Mouse (Mus musculus) forebrain, embryonic 12.5 days (tissue): Measurements from ENCODE around the gene Hipk1. TPM values are rescaled to one million over a fixed set of nuclear protein-coding genes. Genes with fewer than 3 reads are reported as not detected.

Source experiments
- ATAC-seq: fragments of 200-750 bp; cut with Nextera tagmentation; 2 replicates; pipeline ENCODE4 v1.8.0; 2017; ENCODE audit warnings: moderate TSS enrichment; ENCODE audit not compliant: low FRiP score
- H3K27ac ChIP-seq: fragments of 300-500 bp; sonication (generic); 2 replicates; pipeline ENCODE4 v1.5.1; 2016; ENCODE audit warnings: mild to moderate bottlenecking
- H3K27me3 ChIP-seq: fragments of 300-500 bp; sonication (generic); 2 replicates; pipeline ENCODE4 v1.6.1; 2016; ENCODE audit warnings: mild to moderate bottlenecking
- H3K36me3 ChIP-seq: fragments of 300-500 bp; sonication (generic); replicated peaks from 2 replicates; pipeline ENCODE4 v1.6.1; 2016; ENCODE audit warnings: mild to moderate bottlenecking
- H3K4me1 ChIP-seq: fragments of 300-500 bp; sonication (generic); 2 replicates; pipeline ENCODE4 v1.6.1; 2016
- H3K4me2 ChIP-seq: fragments of 300-500 bp; sonication (generic); 2 replicates; pipeline ENCODE4 v1.6.1; 2016; ENCODE audit warnings: mild to moderate bottlenecking, moderate library complexity
- H3K4me3 ChIP-seq: fragments of 300-500 bp; sonication (generic); replicated peaks from 2 replicates; pipeline ENCODE4 v1.5.1; 2016; ENCODE audit warnings: mild to moderate bottlenecking
- H3K9ac ChIP-seq: fragments of 300-500 bp; sonication (generic); 2 replicates; pipeline ENCODE4 v1.6.1; 2016; ENCODE audit warnings: mild to moderate bottlenecking
- H3K9me3 ChIP-seq: fragments of 300-500 bp; sonication (generic); 2 replicates; pipeline ENCODE4 v1.6.1; 2016
- WGBS: fragments of 180-500 bp; shearing (Covaris S2); methylation state at CpG from one replicate; pipeline ENCODE4 v1.1.7; 2016; 5-methylcytosine and 5-hydroxymethylcytosine counted together
- polyA plus RNA-seq: library from polyadenylated mRNA; unstranded; fragments of >200 nt; fragmentation: Nextera tagmentation; extraction: Ambion mirVana; gene quantifications from 2 replicates; pipeline ENCODE4 v1.2.1, GENCODE M21; 2016

Hipk1 gene
- polyA plus RNA-seq, 1 experiment from 2014 or later: 18.5 TPM

GRCm38 (mm10) chr3:103789891-103790345, 1.4 kb downstream of the Hipk1 start:
- H3K4me2 ChIP-seq: peak overlapping the region; percentile 91
- no peaks in the 10 kb centered on the region for H3K36me3 ChIP-seq
- peaks cover 3% of the 10 kb centered on the region; the same call in 1 of the 2 replicates for H3K27me3 ChIP-seq
- H3K27ac ChIP-seq: peak overlapping the region; percentile 90; the same call in 1 of the 2 replicates
- WGBS: 4% methylated on average over 14 of the region's 14 CpGs
- ATAC-seq: no peak
- H3K4me1 ChIP-seq: peaks cover 21% of the 10 kb centered on the region
- H3K9me3 ChIP-seq: no peaks in the 10 kb centered on the region
- H3K9ac ChIP-seq: peak overlapping the region; percentile 96
- H3K4me3 ChIP-seq: peak overlapping the region; percentile 97

GRCm38 (mm10) chr3:103789096-103789495, 2.3 kb downstream of the Hipk1 start:
- Histone ChIP-seq H3K27me3 (peaks cover 3% of the 10 kb centered on the region; the same call in 1 of the 2 replicates), H3K4me1 (peaks cover 21% of the 10 kb centered on the region), H3K9ac (no peak overlapping the region), H3K36me3 (no peaks in the 10 kb centered on the region), H3K4me2 (peak overlapping the region; percentile 91; the same call in 1 of the 2 replicates), H3K9me3 (no peaks in the 10 kb centered on the region), H3K27ac (no peak overlapping the region), H3K4me3 (no peak overlapping the region)
- WGBS: 84% methylated on average over 7 of the region's 7 CpGs
- no peak for ATAC-seq

- no peak for ATAC-seq
- Histone ChIP-seq H3K9ac (no peak overlapping the region), H3K9me3 (no peaks in the 10 kb centered on the region), H3K4me2 (no peak overlapping the region), H3K27ac (no peak overlapping the region), H3K4me1 (peaks cover 26% of the 10 kb centered on the region), H3K36me3 (no peaks in the 10 kb centered on the region), H3K4me3 (no peak overlapping the region), H3K27me3 (no peaks in the 10 kb centered on the region)
- 67% methylated on average over 7 of the region's 7 CpGs for WGBS
These were observed 4.1 kb downstream of the Hipk1 start for GRCm38 (mm10) chr3:103787225-103787624.

- no peak overlapping the region for H3K4me2 ChIP-seq
- H3K27me3 ChIP-seq: no peaks in the 10 kb centered on the region
- H3K36me3 ChIP-seq: peaks cover 2% of the 10 kb centered on the region
- H3K9me3 ChIP-seq: no peaks in the 10 kb centered on the region
- no peak overlapping the region for H3K4me3 ChIP-seq
- H3K27ac ChIP-seq: no peak overlapping the region
- H3K4me1 ChIP-seq: 0 out of 2 replicates have a peak, but pooled peaks cover 9% of the 10 kb centered on the region
- WGBS: 88% methylated on average over 4 of the region's 4 CpGs
- H3K9ac ChIP-seq: no peak overlapping the region
- no peak for ATAC-seq
These were observed 8.3 kb downstream of the Hipk1 start for GRCm38 (mm10) chr3:103782844-103783609.

- H3K9ac ChIP-seq: no peak overlapping the region
- ATAC-seq: no peak
- WGBS: 88% methylated on average over 5 of the region's 5 CpGs
- H3K27me3 ChIP-seq: no peaks in the 10 kb centered on the region
- H3K4me3 ChIP-seq: no peak overlapping the region
- peaks cover 17% of the 10 kb centered on the region for H3K36me3 ChIP-seq
- no peak overlapping the region for H3K4me2 ChIP-seq
- no peak overlapping the region for H3K27ac ChIP-seq
- H3K9me3 ChIP-seq: no peaks in the 10 kb centered on the region
- 0 out of 2 replicates have a peak, but pooled peaks cover 9% of the 10 kb centered on the region for H3K4me1 ChIP-seq
These were observed 10.6 kb downstream of the Hipk1 start for GRCm38 (mm10) chr3:103780777-103781176.

GRCm38 (mm10) chr3:103780271-103780670, 11.1 kb downstream of the Hipk1 start:
- WGBS: 90% methylated on average over 3 of the region's 3 CpGs
- H3K9me3 ChIP-seq: no peaks in the 10 kb centered on the region
- no peak overlapping the region for H3K4me2 ChIP-seq
- no peak overlapping the region for H3K4me3 ChIP-seq
- H3K4me1 ChIP-seq: 0 out of 2 replicates have a peak, but pooled peaks cover 9% of the 10 kb centered on the region
- no peak overlapping the region for H3K27ac ChIP-seq
- H3K9ac ChIP-seq: no peak overlapping the region
- peaks cover 21% of the 10 kb centered on the region for H3K36me3 ChIP-seq
- no peaks in the 10 kb centered on the region for H3K27me3 ChIP-seq
- ATAC-seq: no peak

- Histone ChIP-seq H3K4me3 (no peak overlapping the region), H3K27ac (no peak overlapping the region), H3K27me3 (no peaks in the 10 kb centered on the region), H3K9ac (no peak overlapping the region), H3K4me1 (0 out of 2 replicates have a peak, but pooled peaks cover 9% of the 10 kb centered on the region), H3K36me3 (peaks cover 21% of the 10 kb centered on the region), H3K9me3 (no peaks in the 10 kb centered on the region), H3K4me2 (no peak overlapping the region)
- WGBS: 76% methylated on average over 7 of the region's 7 CpGs
- ATAC-seq: no peak
These were observed 12.2 kb downstream of the Hipk1 start for GRCm38 (mm10) chr3:103779183-103779582.

GRCm38 (mm10) chr3:103778660-103779059, 12.7 kb downstream of the Hipk1 start:
- Histone ChIP-seq H3K36me3 (peaks cover 24% of the 10 kb centered on the region), H3K4me1 (0 out of 2 replicates have a peak, but pooled peaks cover 7% of the 10 kb centered on the region), H3K4me2 (no peak overlapping the region), H3K9ac (no peak overlapping the region), H3K9me3 (no peaks in the 10 kb centered on the region), H3K4me3 (no peak overlapping the region), H3K27me3 (no peaks in the 10 kb centered on the region), H3K27ac (no peak overlapping the region)
- no peak for ATAC-seq
- WGBS: 96% methylated on average over 6 of the region's 6 CpGs

- no peaks in the 10 kb centered on the region for H3K9me3 ChIP-seq
- H3K27me3 ChIP-seq: no peaks in the 10 kb centered on the region
- no peak for ATAC-seq
- H3K4me3 ChIP-seq: no peak overlapping the region
- peaks cover 25% of the 10 kb centered on the region for H3K36me3 ChIP-seq
- H3K4me2 ChIP-seq: no peak overlapping the region
- H3K27ac ChIP-seq: no peak overlapping the region
- WGBS: 87% methylated on average over 11 of the region's 11 CpGs
- 0 out of 2 replicates have a peak, but pooled peaks cover 5% of the 10 kb centered on the region for H3K4me1 ChIP-seq
- no peak overlapping the region for H3K9ac ChIP-seq
These were observed 13.4 kb downstream of the Hipk1 start for GRCm38 (mm10) chr3:103777940-103778339.

- WGBS: 87% methylated on average over 15 of the region's 15 CpGs
- ATAC-seq: no peak
- Histone ChIP-seq H3K27ac (no peak overlapping the region), H3K27me3 (no peaks in the 10 kb centered on the region), H3K4me3 (no peak overlapping the region), H3K9ac (no peak overlapping the region), H3K4me2 (no peak overlapping the region), H3K4me1 (no peaks in the 10 kb centered on the region), H3K36me3 (peaks cover 30% of the 10 kb centered on the region), H3K9me3 (no peaks in the 10 kb centered on the region)
These were observed 17.4 kb downstream of the Hipk1 start for GRCm38 (mm10) chr3:103774009-103774408.

GRCm38 (mm10) chr3:103773508-103773907, 17.9 kb downstream of the Hipk1 start:
- no peak overlapping the region for H3K27ac ChIP-seq
- no peaks in the 10 kb centered on the region for H3K27me3 ChIP-seq
- no peak for ATAC-seq
- no peak overlapping the region for H3K9ac ChIP-seq
- H3K4me3 ChIP-seq: no peak overlapping the region
- peaks cover 35% of the 10 kb centered on the region for H3K36me3 ChIP-seq
- no peaks in the 10 kb centered on the region for H3K9me3 ChIP-seq
- H3K4me1 ChIP-seq: no peaks in the 10 kb centered on the region
- 83% methylated on average over 3 of the region's 3 CpGs for WGBS
- H3K4me2 ChIP-seq: no peak overlapping the region

- 83% methylated on average over 4 of the region's 4 CpGs for WGBS
- Histone ChIP-seq H3K4me3 (no peak overlapping the region), H3K4me1 (no peaks in the 10 kb centered on the region), H3K36me3 (peaks cover 36% of the 10 kb centered on the region), H3K4me2 (no peak overlapping the region), H3K9me3 (no peaks in the 10 kb centered on the region), H3K27ac (no peak overlapping the region), H3K9ac (no peak overlapping the region), H3K27me3 (no peaks in the 10 kb centered on the region)
- no peak for ATAC-seq
These were observed 18.5 kb downstream of the Hipk1 start for GRCm38 (mm10) chr3:103772846-103773245.
